Mouse (Mus musculus) heart, postnatal 36 days (tissue): ENCODE results near the gene Zfp57. TPM values are rescaled to one million over a fixed set of nuclear protein-coding genes. Genes with fewer than 3 reads are reported as not detected.

ENCODE experiments used
- DNase-seq, 2 experiments: peaks; one replicate each; pipeline ENCODE4 v3.0.0; 2021 to 2022
- intact Hi-C: fragments of 180-260 bp; cut with DNase I; formaldehyde crosslinking; loops from one replicate; pipeline ENCODE4 v1.15.1; 2025
- total RNA-seq, 2 experiments: library from RNA; stranded (reverse); gene quantifications; 2 replicates each; pipeline ENCODE4 v1.2.3; 2021

Zfp57 gene
- total RNA-seq, 2 experiments from 2014 or later, result 1.0 to 1.8 TPM

GRCm38 (mm10) chr17:37029162-37029561, 28.2 kb downstream of the Zfp57 start:
- intact Hi-C loops, result no loop called here
- no peak for DNase-seq

GRCm38 (mm10) chr17:37039127-37039894, 38.3 kb downstream of the Zfp57 start:
- intact Hi-C loops, result no loop called here
- DNase-seq, result no peak

GRCm38 (mm10) chr17:37044651-37045244, 43.8 kb downstream of the Zfp57 start:
- intact Hi-C loops, result loop anchor here (2.0 to 5.0 kb wide), 3 partner anchors 86 to 202 kb away; partner anchors contain the start of genes Trim31, Znrd1 and Znrd1as
- DNase-seq, result no peak

- peak; percentile 75 to 84 for DNase-seq
- intact Hi-C loops, result loop anchor here (2.0 to 5.0 kb wide), 5 partner anchors 43 to 203 kb away; partner anchors contain the start of genes Trim31, Znrd1 and Znrd1as
Measured at GRCm38 (mm10) chr17:37045611-37046311, 44.8 kb downstream of the Zfp57 start, which contains the start of gene Gabbr1. Gene Gabbr1, plus strand, starts transcription at chr17:37045966.

GRCm38 (mm10) chr17:37046312-37047112, 45.5 kb downstream of the Zfp57 start:
- intact Hi-C loops, result loop anchor here (2.0 to 5.0 kb wide), 4 partner anchors 44 to 204 kb away; partner anchors contain the start of gene Trim31
- peak in 1 of 2 experiments; percentile 54 for DNase-seq

GRCm38 (mm10) chr17:37047332-37047976, 46.5 kb downstream of the Zfp57 start:
- DNase-seq, result no peak
- intact Hi-C loops, result loop anchor here (2.0 to 5.0 kb wide), 4 partner anchors 45 to 205 kb away; partner anchors contain the start of gene Trim31

GRCm38 (mm10) chr17:37047981-37048380, 47.0 kb downstream of the Zfp57 start:
- no peak for DNase-seq
- intact Hi-C loops, result loop anchor here (2.0 to 5.0 kb wide), 4 partner anchors 45 to 206 kb away; partner anchors contain the start of gene Trim31

- intact Hi-C loops, result loop anchor here (5.0 kb wide), 2 partner anchors 151 to 206 kb away; partner anchors contain the start of gene Trim31
- no peak for DNase-seq
Measured at GRCm38 (mm10) chr17:37048383-37048782, 47.4 kb downstream of the Zfp57 start.

- peak; percentile 66 to 80 for DNase-seq
- intact Hi-C loops, result loop anchor here (5.0 kb wide), 2 partner anchors 152 to 207 kb away; partner anchors contain the start of gene Trim31
Measured at GRCm38 (mm10) chr17:37049570-37050310, 48.8 kb downstream of the Zfp57 start.

GRCm38 (mm10) chr17:37050399-37050798, 49.4 kb downstream of the Zfp57 start:
- DNase-seq, result peak; percentile 77 to 80
- intact Hi-C loops, result no loop called here

GRCm38 (mm10) chr17:37050876-37051275, 49.9 kb downstream of the Zfp57 start:
- no peak for DNase-seq

GRCm38 (mm10) chr17:37051745-37052144, 50.8 kb downstream of the Zfp57 start:
- intact Hi-C loops, result no loop called here
- no peak for DNase-seq

More at GRCm38 (mm10) chr17:37050876-37051275, 49.9 kb downstream of the Zfp57 start:
- intact Hi-C loops, result no loop called here

- no peak for DNase-seq
- intact Hi-C loops, result no loop called here
Measured at GRCm38 (mm10) chr17:37056957-37057356, 56.0 kb downstream of the Zfp57 start.

Other genes starting within 250 kb of the Zfp57 start
- not detected for gene H2-M10.5, start 228.3 kb upstream of the Zfp57 start, total RNA-seq
- gene H2-M10.6, start 189.0 kb upstream of the Zfp57 start, total RNA-seq, result not detected
- gene Trim26, start 164.0 kb upstream of the Zfp57 start, total RNA-seq, result 10 to 100 TPM; 22.2 to 23.6 TPM
- gene Trim15, start 134.0 kb upstream of the Zfp57 start, total RNA-seq, result not detected
- under 1 TPM; 0.41 to 0.64 TPM for gene Trim10, start 131.6 kb upstream of the Zfp57 start, total RNA-seq
- gene Trim40, start 111.0 kb upstream of the Zfp57 start, total RNA-seq, result not detected
- not detected for gene Trim31, start 103.0 kb upstream of the Zfp57 start, total RNA-seq
- gene Rnf39, start 58.2 kb upstream of the Zfp57 start, total RNA-seq, result under 1 TPM; 0.76 to 0.92 TPM
- 10 to 100 TPM; 95.1 to 96.8 TPM for gene Ppp1r11, start 49.4 kb upstream of the Zfp57 start, total RNA-seq
- 10 to 100 TPM; 24.1 to 27.6 TPM for gene Znrd1, start 42.6 kb upstream of the Zfp57 start, total RNA-seq
- gene Znrd1as, start 42.6 kb upstream of the Zfp57 start, total RNA-seq, result 10 to 100 TPM; 13.3 to 13.5 TPM
- gene 2410137M14Rik, start 19.9 kb upstream of the Zfp57 start, total RNA-seq, result not detected
- not detected for gene H2-M5, start 11.6 kb upstream of the Zfp57 start, total RNA-seq
- not detected for gene Mog, start 22.2 kb downstream of the Zfp57 start, total RNA-seq
- gene Gabbr1, start 44.8 kb downstream of the Zfp57 start, total RNA-seq, result 1 to 10 TPM; 8.6 to 9.4 TPM
- not detected for gene Olfr90, start 87.3 kb downstream of the Zfp57 start, total RNA-seq
- gene Olfr91, start 97.1 kb downstream of the Zfp57 start, total RNA-seq, result not detected
- gene Olfr92, start 118.9 kb downstream of the Zfp57 start, total RNA-seq, result not detected
- not detected for gene Olfr93, start 160.3 kb downstream of the Zfp57 start, total RNA-seq
- gene Ubd, start 192.7 kb downstream of the Zfp57 start, total RNA-seq, result not detected
- gene Olfr94, start 199.8 kb downstream of the Zfp57 start, total RNA-seq, result not detected
- gene Olfr95, start 212.0 kb downstream of the Zfp57 start, total RNA-seq, result not detected
- gene Olfr96, start 219.0 kb downstream of the Zfp57 start, total RNA-seq, result not detected
- not detected for gene Olfr97, start 236.2 kb downstream of the Zfp57 start, total RNA-seq